Mouse (Mus musculus): ENCODE measurements at regions not wholly inside any gene's neighbourhood (a gene's known extent, or its start where the extent isn't known, plus 50 kb on each side); places are given as distances from the start of the nearest gene placed in this dataset.

- DNase-seq (ENCODE audit: low spot score) = peak; percentile 78
These were observed 52.6 kb upstream of the Ptgfrn start for GRCm38 (mm10) chr3:101162536-101163159.

GRCm38 (mm10) chr3:101161941-101162531 is 52.0 kb upstream of the Ptgfrn start:
- DNase-seq (ENCODE audit: low spot score) = peak; percentile 54

- peak; percentile 88 for DNase-seq (ENCODE audit: low spot score)
These were observed 51.4 kb upstream of the Ptgfrn start for GRCm38 (mm10) chr3:101161421-101161940.

All from embryo, embryonic 10.5 days (tissue).